Mouse (Mus musculus) thymus, postnatal 10 days (tissue): ENCODE measurements around the gene Pdf.
"Not testable (repeated sequence)": the region's sequence is repeated elsewhere in the genome, so short reads cannot be mapped to it uniquely, and the experiment has no call there.

Experiments
- DNase-seq, 2 experiments: peaks; one replicate each; pipeline ENCODE4 v3.0.0; 2021; ENCODE audit warnings: low spot score in 2 of 2

Pdf gene

GRCm38 (mm10) chr8:107036626-107037025 is 11.8 kb downstream of the Pdf start:
- no peak for DNase-seq

DNA sequence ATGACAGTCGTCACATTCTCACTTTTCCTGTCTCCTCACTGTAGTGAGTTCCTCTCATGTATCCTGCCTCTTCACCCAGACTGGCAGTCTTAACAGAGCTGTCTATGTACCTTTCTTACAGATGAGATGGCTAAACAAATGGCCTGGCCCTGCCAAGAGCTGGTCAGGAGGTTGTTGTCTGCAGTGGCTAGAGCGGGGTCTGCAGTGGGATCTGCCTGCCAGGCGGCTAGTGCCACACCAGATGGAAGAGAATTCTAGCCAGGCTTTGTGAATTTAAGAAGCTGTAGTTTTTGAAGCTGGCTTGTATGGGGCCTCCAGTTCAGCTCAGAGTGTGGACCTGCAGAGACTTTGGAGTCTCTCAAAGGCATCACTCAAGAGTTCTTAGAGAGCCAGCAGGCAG is 12.8 kb downstream of the Pdf start:
- no peak for DNase-seq

DNA sequence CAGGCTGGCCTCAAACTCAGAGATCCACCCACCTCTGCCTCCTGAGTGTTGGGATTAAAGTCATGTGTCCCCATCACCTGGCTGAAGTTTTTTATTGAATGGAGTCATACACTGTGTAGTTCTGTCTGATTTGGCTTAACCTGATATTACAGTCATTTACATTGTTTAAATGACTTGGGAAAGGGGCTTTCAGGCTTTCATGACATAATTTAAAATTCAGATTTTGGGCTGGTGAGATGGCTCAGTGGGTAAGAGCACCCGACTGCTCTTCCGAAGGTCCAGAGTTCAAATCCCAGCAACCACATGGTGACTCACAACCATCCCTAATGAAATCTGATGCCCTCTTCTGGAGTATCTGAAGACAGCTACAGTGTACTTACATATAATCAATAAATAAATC is 14.8 kb downstream of the Pdf start:
- DNase-seq: not testable (repeated sequence)

- no peak for DNase-seq
Measured at GRCm38 (mm10) chr8:107031577-107032090, 16.8 kb downstream of the Pdf start.

GRCm38 (mm10) chr8:107030650-107031576 is 17.5 kb downstream of the Pdf start, which contains the start of gene Vps4a:
Gene Vps4a, plus strand, starts transcription at chr8:107031222.
- peak; percentile 90 to 97 for DNase-seq

DNA sequence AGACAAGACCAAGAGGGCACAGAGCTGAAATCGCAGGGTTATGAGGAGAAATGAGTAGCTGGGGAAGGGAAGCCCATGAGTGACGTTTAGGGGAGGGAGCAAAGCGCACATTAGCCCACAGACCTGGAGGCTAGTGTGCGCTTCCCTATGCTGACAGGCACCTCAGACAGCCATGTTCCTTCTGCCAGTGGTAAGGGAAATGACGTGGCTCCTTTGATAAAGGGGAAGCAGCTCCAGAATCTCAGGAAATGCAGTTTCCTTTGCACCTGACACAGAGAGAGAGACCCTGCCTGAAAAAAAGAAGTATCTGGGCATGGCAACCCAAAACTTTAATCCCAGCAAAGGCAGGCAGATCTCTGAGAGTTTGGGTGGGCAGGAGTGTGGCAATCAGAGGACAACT is 18.4 kb downstream of the Pdf start:
- no peak for DNase-seq

DNA sequence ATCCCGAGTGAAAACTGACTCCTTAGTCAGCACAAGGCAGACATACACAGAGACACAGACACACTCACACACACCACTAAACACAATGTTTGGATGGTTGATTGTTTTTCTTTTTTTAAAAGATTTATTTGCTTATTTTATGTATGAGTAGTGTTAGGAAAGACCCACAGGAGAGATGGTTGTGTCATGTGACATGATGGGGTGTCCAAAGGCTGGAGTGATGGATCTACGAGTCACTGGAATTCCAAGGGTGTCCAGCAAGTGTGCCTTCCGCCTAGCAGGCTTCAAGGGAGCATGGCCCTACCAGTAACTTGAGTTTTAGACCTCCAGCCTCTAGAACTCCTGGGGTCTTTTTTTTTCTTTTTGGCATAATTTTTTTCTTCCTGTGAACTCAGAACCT is 19.1 kb downstream of the Pdf start:
- no peak for DNase-seq

DNA sequence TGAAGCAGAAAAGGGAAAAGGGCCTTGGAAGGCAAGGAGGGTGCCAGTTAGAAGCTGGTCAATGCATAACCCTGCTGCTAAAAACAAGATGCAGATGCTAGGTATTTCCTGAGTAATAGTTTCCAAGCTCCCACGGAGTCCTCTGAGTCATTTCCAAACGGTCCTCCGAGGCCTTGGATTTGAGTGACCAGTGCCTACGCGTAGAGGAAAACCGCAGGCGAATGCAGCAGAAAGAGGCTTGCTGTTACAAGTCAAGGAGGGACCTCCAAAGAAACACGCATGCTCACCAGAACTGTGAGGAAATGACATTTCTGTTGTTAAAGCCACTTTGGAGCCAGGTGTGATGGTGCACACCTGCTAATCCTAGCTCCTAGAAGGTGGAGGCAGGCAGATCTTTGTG is 24.9 kb downstream of the Pdf start:
- DNase-seq: no peak

DNA sequence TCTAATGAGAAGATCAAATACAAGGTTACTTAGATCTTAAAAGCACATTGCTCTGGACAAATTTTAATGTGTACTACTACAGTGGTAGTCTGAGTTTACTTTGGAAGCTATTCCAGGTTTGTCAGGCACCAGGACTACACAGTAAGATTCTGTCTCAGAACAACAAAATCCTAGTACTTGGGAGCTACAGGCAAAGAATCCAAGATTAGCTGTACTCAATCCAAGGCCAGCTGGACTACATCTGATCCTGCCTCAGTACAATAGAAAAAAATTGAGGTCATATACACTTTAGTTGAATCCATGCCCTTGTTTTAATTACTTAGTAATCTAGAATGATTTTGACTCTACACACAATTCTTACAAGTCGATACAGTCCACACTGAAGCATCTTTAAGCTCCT is 33.5 kb downstream of the Pdf start:
- DNase-seq: no peak

DNA sequence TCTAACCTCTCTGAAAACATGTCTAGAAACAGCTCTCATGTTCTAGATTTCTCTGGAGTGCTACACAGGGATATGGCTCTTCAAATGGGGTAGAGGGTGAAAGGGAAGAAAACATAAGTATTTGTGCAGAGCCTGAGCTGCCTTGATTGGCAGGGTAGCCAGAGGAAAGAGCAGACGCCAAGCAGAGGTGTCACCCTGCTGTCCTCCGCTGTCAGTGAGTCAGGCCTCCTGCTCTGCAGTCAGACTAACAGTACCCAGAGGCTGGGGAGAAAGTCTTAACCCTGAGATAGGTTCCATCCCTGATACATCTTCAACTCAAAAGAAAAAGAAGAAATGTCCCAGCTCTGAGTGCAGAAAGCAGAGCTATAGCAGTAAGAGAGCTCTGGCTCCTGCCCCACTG is 35.7 kb downstream of the Pdf start:
- DNase-seq: no peak

DNA sequence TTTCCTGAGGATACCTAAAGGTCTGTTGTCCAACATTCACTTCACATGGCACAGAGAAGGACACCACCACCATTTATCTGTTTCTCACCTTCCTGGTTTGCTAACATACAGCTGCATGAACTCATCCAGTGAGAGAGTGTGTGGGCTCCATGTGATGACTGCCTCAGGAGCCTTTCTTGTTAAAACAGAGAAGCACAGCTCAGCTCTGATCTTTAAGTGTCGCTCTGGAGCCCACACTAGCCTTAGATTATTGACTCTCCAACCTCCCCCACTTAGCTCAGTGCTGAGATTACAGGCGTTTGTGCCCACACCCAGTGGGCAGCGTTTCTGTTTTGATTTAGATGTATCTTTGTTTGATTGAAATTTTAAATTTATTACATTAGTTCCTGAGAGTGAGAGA is 40.6 kb downstream of the Pdf start:
- no peak for DNase-seq

- DNase-seq: peak; percentile 70 to 90
Measured at GRCm38 (mm10) chr8:107002532-107002931, 45.9 kb downstream of the Pdf start.

GRCm38 (mm10) chr8:106999068-106999467 is 49.3 kb downstream of the Pdf start:
- DNase-seq: no peak

GRCm38 (mm10) chr8:106997416-106997815 is 51.0 kb downstream of the Pdf start:
- DNase-seq: no peak

DNA sequence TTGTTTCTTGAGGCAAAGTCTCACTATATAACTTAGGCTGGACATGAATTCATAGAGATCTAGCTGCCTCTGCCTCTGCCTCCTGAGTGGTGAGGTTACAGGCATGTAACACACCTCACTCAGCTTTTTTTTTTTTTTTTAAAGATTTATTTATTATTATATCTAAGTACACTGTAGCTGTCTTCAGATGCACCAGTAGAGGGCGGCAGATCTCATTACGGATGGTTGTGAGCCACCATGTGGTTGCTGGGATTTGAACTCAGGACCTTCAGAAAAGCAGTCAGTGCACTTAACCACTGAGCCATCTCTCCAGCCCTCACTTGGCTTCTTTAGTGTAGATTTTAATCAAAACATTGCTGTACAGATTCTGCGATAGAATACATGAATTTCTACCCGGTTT is 52.1 kb downstream of the Pdf start:
- not testable (repeated sequence) for DNase-seq
